Mouse (Mus musculus) liver, postnatal 0 days (tissue): ENCODE measurements around the gene Akr1b10. TPM values are rescaled to one million over a fixed set of nuclear protein-coding genes. Genes with fewer than 3 reads are reported as not detected.

ENCODE experiments used
- ATAC-seq: fragments of 200-750 bp; cut with Nextera tagmentation; 2 replicates; pipeline ENCODE4 v1.8.0; 2017; ENCODE audit warnings: mild to moderate bottlenecking, moderate library complexity
- DNase-seq: peaks from one replicate; pipeline ENCODE4 v3.0.0-alpha.2; 2016
- H3K27ac ChIP-seq: fragments of 300-500 bp; sonication (generic); 2 replicates; pipeline ENCODE4 v1.5.1; 2014; ENCODE audit warnings: antibody characterized with exemption, moderate library complexity, mild to moderate bottlenecking, low read depth
- H3K27me3 ChIP-seq: fragments of 300-500 bp; sonication (generic); 2 replicates; pipeline ENCODE4 v1.6.1; 2014; ENCODE audit warnings: low read length, control low read depth, mixed read lengths; ENCODE audit not compliant: insufficient read depth
- H3K36me3 ChIP-seq: fragments of 300-500 bp; sonication (generic); replicated peaks from 2 replicates; pipeline ENCODE4 v1.6.1; 2014; ENCODE audit warnings: mild to moderate bottlenecking, control low read depth, low read length, moderate library complexity, mixed read lengths; ENCODE audit not compliant: insufficient read depth
- H3K4me1 ChIP-seq: fragments of 300-500 bp; sonication (generic); 2 replicates; pipeline ENCODE4 v1.6.1; 2014; ENCODE audit warnings: antibody characterized with exemption, mild to moderate bottlenecking, control low read depth; ENCODE audit not compliant: insufficient read depth
- H3K4me2 ChIP-seq: fragments of 300-500 bp; sonication (generic); 2 replicates; pipeline ENCODE4 v1.6.1; 2014; ENCODE audit warnings: low read depth, mild to moderate bottlenecking, low read length, moderate library complexity, mixed read lengths
- H3K4me3 ChIP-seq: fragments of 300-500 bp; sonication (generic); 2 replicates; pipeline ENCODE4 v1.5.1; 2014; ENCODE audit warnings: low read depth, low read length
- H3K9ac ChIP-seq: fragments of 300-500 bp; sonication (generic); replicated peaks from 2 replicates; pipeline ENCODE4 v1.6.1; 2014; ENCODE audit warnings: mild to moderate bottlenecking, moderate library complexity
- H3K9me3 ChIP-seq: fragments of 300-500 bp; sonication (generic); 2 replicates; pipeline ENCODE4 v1.6.1; 2016; ENCODE audit warnings: mild to moderate bottlenecking, control low read depth, low read length, mixed read lengths
- CTCF ChIP-seq: sonication (generic); IDR thresholded peaks from 2 replicates; pipeline ENCODE4 v1.5.1; 2016; ENCODE audit warnings: antibody characterized with exemption, low read depth
- EP300 ChIP-seq: IDR thresholded peaks from 2 replicates; pipeline ENCODE4 v1.6.1; 2016; ENCODE audit warnings: antibody characterized with exemption, low read depth, mild to moderate bottlenecking
- WGBS: fragments of 180-500 bp; shearing (Covaris S2); extraction: QIAGEN DNeasy Blood & Tissue Kit; methylation state at CpG from one replicate; pipeline ENCODE4 v1.1.7; 2014; ENCODE audit not compliant: insufficient replicate concordance; 5-methylcytosine and 5-hydroxymethylcytosine counted together
- polyA plus RNA-seq: library from polyadenylated mRNA; unstranded; fragments of >200 nt; fragmentation: Nextera tagmentation; extraction: Ambion mirVana; gene quantifications from 2 replicates; pipeline ENCODE4 v1.2.1, GENCODE M21; 2015

Gene Akr1b10
- polyA plus RNA-seq, 1 experiment from 2014 or later: 7.3 TPM

DNA sequence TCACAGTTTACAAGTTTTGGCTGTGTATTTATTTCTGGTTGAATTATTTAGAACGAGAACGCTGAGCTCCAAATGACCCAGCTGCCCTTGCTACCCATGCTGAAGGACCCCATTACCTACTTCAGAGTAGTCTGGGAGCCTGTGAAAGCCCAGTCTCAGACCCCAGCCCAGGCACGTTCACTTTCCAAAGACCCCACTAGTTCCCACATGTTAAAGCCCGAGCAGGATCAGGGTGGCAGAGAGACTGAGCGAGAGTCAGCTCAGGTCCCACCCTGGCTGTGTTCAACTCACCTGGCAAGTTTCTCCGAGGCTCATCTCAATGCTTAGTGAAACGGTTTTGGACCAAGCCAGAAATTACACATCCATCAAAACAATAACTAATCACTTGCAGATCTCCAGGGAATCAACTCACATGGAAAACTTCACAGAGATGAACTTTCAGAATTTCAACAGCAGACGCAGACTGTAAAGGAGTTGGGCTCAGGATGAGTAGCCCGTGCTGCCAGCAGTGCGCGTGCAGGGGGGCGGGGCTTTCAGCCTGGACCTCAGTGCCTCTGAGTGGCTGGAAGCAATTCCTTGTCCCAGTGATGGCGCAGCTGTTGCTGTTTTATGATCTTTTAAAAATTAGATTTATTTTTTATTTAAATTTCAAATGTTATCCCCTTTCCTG lies 818 bp downstream of the Akr1b10 start:
- H3K4me1 ChIP-seq: peaks cover 6% of the 10 kb centered on the region
- peak overlapping the region; percentile 67 for H3K9ac ChIP-seq
- H3K9me3 ChIP-seq: no peaks in the 10 kb centered on the region
- H3K36me3 ChIP-seq: 0 out of 2 replicates have a peak, but pooled peaks cover 8% of the 10 kb centered on the region
- peak overlapping the region; percentile 81 for H3K27ac ChIP-seq
- WGBS: 8% methylated on average over 13 of the region's 13 CpGs
- TF ChIP-seq CTCF (no peak), EP300 (no peak)
- no peaks in the 10 kb centered on the region for H3K27me3 ChIP-seq
- DNase-seq (peak; percentile 65), ATAC-seq (peak; percentile 53)
- H3K4me2 ChIP-seq: peak overlapping the region; percentile 86
- peak overlapping the region; percentile 64 for H3K4me3 ChIP-seq

GRCm38 (mm10) chr6:34388420-34389156 lies 4.6 kb downstream of the Akr1b10 start:
- peaks cover 17% of the 10 kb centered on the region; the same call in 1 of the 2 replicates for H3K36me3 ChIP-seq
- 84% methylated on average over 4 of the region's 4 CpGs for WGBS
- DNase-seq (no peak), ATAC-seq (no peak)
- H3K4me3 ChIP-seq: no peak overlapping the region
- TF ChIP-seq EP300 (no peak), CTCF (no peak)
- no peak overlapping the region for H3K9ac ChIP-seq
- no peaks in the 10 kb centered on the region for H3K9me3 ChIP-seq
- peaks cover 6% of the 10 kb centered on the region for H3K4me1 ChIP-seq
- H3K4me2 ChIP-seq: no peak overlapping the region
- no peak overlapping the region for H3K27ac ChIP-seq
- H3K27me3 ChIP-seq: no peaks in the 10 kb centered on the region

DNA sequence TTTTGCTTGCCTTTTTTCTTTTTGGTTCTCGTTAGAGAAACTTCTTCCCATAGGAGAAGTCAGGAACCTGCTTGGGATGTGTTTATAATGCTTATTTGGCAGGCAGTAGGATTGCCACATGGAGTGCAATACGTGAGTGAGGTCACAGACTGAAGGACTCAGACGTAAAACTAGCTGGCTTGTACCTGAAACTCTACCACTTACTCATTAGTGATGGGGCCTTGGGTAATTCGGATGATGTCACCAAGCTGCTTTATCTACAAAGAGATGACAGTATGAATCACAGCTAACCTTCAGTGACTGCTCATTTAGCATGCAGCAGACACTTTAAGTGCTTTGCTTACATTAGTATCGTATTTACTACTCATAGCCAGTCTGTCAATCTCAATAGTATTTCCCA lies 11.9 kb downstream of the Akr1b10 start:
- no peak overlapping the region for H3K9ac ChIP-seq
- H3K4me1 ChIP-seq: no peaks in the 10 kb centered on the region
- H3K4me2 ChIP-seq: no peak overlapping the region
- peaks cover 11% of the 10 kb centered on the region; the same call in 1 of the 2 replicates for H3K36me3 ChIP-seq
- no peaks in the 10 kb centered on the region for H3K27me3 ChIP-seq
- TF ChIP-seq CTCF (no peak), EP300 (no peak)
- peak; percentile 56 for ATAC-seq
- no peak for DNase-seq
- H3K9me3 ChIP-seq: no peaks in the 10 kb centered on the region
- no peak overlapping the region for H3K27ac ChIP-seq
- no peak overlapping the region for H3K4me3 ChIP-seq
- WGBS: 66% methylated on average over 5 of the region's 5 CpGs

GRCm38 (mm10) chr6:34398431-34398830 lies 14.4 kb downstream of the Akr1b10 start:
- 70% methylated on average over 6 of the region's 6 CpGs for WGBS
- Histone ChIP-seq H3K4me2 (no peak overlapping the region), H3K9me3 (no peaks in the 10 kb centered on the region)

DNA sequence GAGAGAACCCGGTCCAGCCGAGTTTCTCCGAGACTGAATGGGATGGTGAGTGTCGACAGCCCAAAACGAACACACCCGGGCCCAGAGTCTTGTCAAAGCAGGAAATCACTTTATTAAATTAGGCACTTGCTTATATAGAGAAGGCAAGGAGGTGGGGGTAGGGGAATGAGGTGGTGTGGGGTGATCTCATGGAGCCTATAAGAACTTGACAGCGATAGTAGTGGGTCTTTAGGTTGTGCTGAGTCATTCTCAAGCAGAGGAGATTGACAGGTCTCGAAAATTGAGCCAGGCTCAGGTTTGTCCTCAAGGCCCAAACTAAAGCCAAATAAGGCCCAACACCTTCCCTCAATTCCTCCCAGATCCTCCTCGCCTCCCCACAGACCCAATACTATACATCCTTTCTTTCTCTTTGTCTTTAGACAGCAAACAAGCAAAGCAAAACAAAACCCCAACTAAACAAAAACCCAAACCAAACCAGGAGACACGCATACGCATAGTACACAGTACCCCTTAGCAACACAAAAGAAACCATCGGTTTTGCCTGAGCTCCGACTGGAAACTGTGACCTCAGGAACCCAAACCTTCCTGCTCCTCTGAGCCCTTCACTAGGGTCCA lies 15.7 kb downstream of the Akr1b10 start:
- Histone ChIP-seq H3K9ac (no peak overlapping the region), H3K4me1 (no peaks in the 10 kb centered on the region), H3K4me2 (no peak overlapping the region), H3K36me3 (peaks cover 4% of the 10 kb centered on the region; the same call in 1 of the 2 replicates), H3K4me3 (no peak overlapping the region), H3K27ac (no peak overlapping the region), H3K9me3 (no peaks in the 10 kb centered on the region), H3K27me3 (no peaks in the 10 kb centered on the region)
- ATAC-seq: no peak
- DNase-seq: no peak
- TF ChIP-seq CTCF: no peak
- TF ChIP-seq EP300: no peak
- WGBS: 83% methylated on average over 13 of the region's 13 CpGs

More at GRCm38 (mm10) chr6:34398431-34398830, 14.4 kb downstream of the Akr1b10 start:
- no peak overlapping the region for H3K9ac ChIP-seq
- H3K27ac ChIP-seq: no peak overlapping the region
- DNase-seq (no peak), ATAC-seq (no peak)
- no peak overlapping the region for H3K4me3 ChIP-seq
- no peaks in the 10 kb centered on the region for H3K4me1 ChIP-seq
- peaks cover 4% of the 10 kb centered on the region; the same call in 1 of the 2 replicates for H3K36me3 ChIP-seq
- H3K27me3 ChIP-seq: no peaks in the 10 kb centered on the region
- TF ChIP-seq EP300 (no peak), CTCF (no peak)

DNA sequence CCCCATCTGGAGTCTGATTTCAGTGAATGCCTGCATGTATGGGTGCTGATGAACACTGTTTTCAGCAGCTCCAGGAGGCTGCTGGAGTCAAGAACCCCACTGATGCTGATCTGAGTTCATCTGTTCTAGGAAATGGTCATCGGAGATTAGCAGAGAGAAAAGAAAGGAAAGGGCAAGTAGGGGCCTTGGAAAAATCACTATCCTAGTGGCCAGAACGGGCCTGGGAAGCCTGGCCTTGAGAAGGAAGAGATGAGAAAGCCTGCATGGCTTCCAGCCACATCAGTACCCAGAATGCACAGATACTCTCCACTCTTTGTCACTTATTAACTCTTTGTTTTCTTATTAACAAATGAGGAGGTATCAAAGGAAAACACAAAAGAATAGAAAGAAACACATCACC lies 16.7 kb downstream of the Akr1b10 start:
- DNase-seq (no peak), ATAC-seq (no peak)
- no peaks in the 10 kb centered on the region for H3K27me3 ChIP-seq
- no peak overlapping the region for H3K9ac ChIP-seq
- peaks cover 4% of the 10 kb centered on the region; the same call in 1 of the 2 replicates for H3K36me3 ChIP-seq
- no peak overlapping the region for H3K4me2 ChIP-seq
- no peak overlapping the region for H3K27ac ChIP-seq
- no peaks in the 10 kb centered on the region for H3K4me1 ChIP-seq
- TF ChIP-seq CTCF: no peak
- TF ChIP-seq EP300: no peak
- no peaks in the 10 kb centered on the region for H3K9me3 ChIP-seq
- no peak overlapping the region for H3K4me3 ChIP-seq
- 61% methylated on average over 2 of the region's 2 CpGs for WGBS
